Mouse (Mus musculus): ENCODE results near the gene Usp30.

Usp30 gene

GRCm38 (mm10) chr5:114126008-114126407, 60.7 kb downstream of the Usp30 start:
- DNase-seq (ENCODE audit: extremely low read depth, insufficient read length, low spot score), result no peak

- no peak for DNase-seq (ENCODE audit: extremely low read depth, insufficient read length, low spot score)
These were observed 61.4 kb downstream of the Usp30 start for GRCm38 (mm10) chr5:114126499-114127244.

- peak; percentile 79 for DNase-seq (ENCODE audit: extremely low read depth, insufficient read length, low spot score)
These were observed 62.4 kb downstream of the Usp30 start, which contains the start of gene Alkbh2 for GRCm38 (mm10) chr5:114127374-114128349. Gene Alkbh2 (minus strand): TSS chr5:114128218.

- DNase-seq (ENCODE audit: extremely low read depth, insufficient read length, low spot score), result no peak
These were observed 64.4 kb downstream of the Usp30 start for GRCm38 (mm10) chr5:114129550-114130210.

GRCm38 (mm10) chr5:114130211-114130605, 64.9 kb downstream of the Usp30 start, which contains the start of gene Ung:
Gene Ung (plus strand): TSS chr5:114130386.
- no peak for DNase-seq (ENCODE audit: extremely low read depth, insufficient read length, low spot score)

- DNase-seq (ENCODE audit: extremely low read depth, insufficient read length, low spot score), result peak; percentile 89
These were observed 65.6 kb downstream of the Usp30 start for GRCm38 (mm10) chr5:114130698-114131520.

- DNase-seq (ENCODE audit: extremely low read depth, insufficient read length, low spot score), result no peak
These were observed 66.2 kb downstream of the Usp30 start for GRCm38 (mm10) chr5:114131521-114131840.

GRCm38 (mm10) chr5:114132841-114133240, 67.6 kb downstream of the Usp30 start:
- no peak for DNase-seq (ENCODE audit: extremely low read depth, insufficient read length, low spot score)

- DNase-seq (ENCODE audit: extremely low read depth, insufficient read length, low spot score), result no peak
These were observed 68.9 kb downstream of the Usp30 start for GRCm38 (mm10) chr5:114134091-114134534.

GRCm38 (mm10) chr5:114135516-114135915, 70.3 kb downstream of the Usp30 start:
- no peak for DNase-seq (ENCODE audit: extremely low read depth, insufficient read length, low spot score)

GRCm38 (mm10) chr5:114137481-114138276, 72.4 kb downstream of the Usp30 start:
- no peak for DNase-seq (ENCODE audit: extremely low read depth, insufficient read length, low spot score)

- no peak for DNase-seq (ENCODE audit: extremely low read depth, insufficient read length, low spot score)
These were observed 73.3 kb downstream of the Usp30 start for GRCm38 (mm10) chr5:114138277-114139164.

- no peak for DNase-seq (ENCODE audit: extremely low read depth, insufficient read length, low spot score)
These were observed 73.9 kb downstream of the Usp30 start for GRCm38 (mm10) chr5:114139175-114139574.

- DNase-seq (ENCODE audit: extremely low read depth, insufficient read length, low spot score), result no peak
These were observed 81.0 kb downstream of the Usp30 start, which contains the start of gene Acacb for GRCm38 (mm10) chr5:114146028-114146888. Gene Acacb (plus strand): TSS chr5:114146535.

- DNase-seq (ENCODE audit: extremely low read depth, insufficient read length, low spot score), result no peak
These were observed 82.0 kb downstream of the Usp30 start for GRCm38 (mm10) chr5:114147043-114147972.

All from 3134 (cell line).